Mouse (Mus musculus) cerebellum, adult 2 months (tissue): ENCODE data around the gene Ugt1a8.

Experiments
- CTCF ChIP-seq: fragments of 200-500 bp; IDR thresholded peaks from 2 replicates; pipeline ENCODE4 v1.5.1; 2011; ENCODE audit warnings: low read depth, mild to moderate bottlenecking, control low read depth, low read length, moderate library complexity, borderline replicate concordance; ENCODE audit not compliant: insufficient read depth
- POLR2A ChIP-seq: fragments of 200-500 bp; IDR thresholded peaks from 2 replicates; pipeline ENCODE4 v1.6.1; 2011; ENCODE audit warnings: low read length, control low read depth, borderline replicate concordance; ENCODE audit not compliant: insufficient read depth

DNA sequence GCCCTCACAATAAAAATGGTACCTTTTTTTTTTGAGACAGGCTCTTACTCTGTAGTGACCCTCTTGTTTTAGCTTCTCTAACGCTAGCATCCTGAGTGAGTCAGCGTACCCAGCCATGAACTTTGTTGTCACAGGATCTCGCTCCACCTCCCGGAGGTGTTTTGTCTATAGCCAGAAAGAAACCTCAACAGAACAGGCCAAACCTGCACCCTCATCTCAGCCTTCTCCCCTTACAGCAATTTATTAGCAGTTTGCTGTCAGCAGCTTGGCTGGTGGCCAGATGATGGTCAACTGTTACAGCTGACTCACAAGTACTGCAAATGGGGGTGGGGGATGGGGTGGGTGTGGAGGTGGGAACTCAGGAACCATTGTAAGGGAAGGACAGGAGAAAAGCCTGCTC, 174.6 kb downstream of the Ugt1a8 start:
- no peak for TF ChIP-seq CTCF
- TF ChIP-seq POLR2A = no peak
